Mouse (Mus musculus) heart, adult 18-20 months (tissue): ENCODE measurements at regions not wholly inside any gene's neighbourhood (a gene's known extent, or its start where the extent isn't known, plus 50 kb on each side); places are given as distances from the start of the nearest gene placed in this dataset.

Experiments
- DNase-seq, 2 experiments: peaks; one replicate each; pipeline ENCODE4 v3.0.0; 2021 to 2022; ENCODE audit warnings: mixed read lengths in 1 of 2

DNA sequence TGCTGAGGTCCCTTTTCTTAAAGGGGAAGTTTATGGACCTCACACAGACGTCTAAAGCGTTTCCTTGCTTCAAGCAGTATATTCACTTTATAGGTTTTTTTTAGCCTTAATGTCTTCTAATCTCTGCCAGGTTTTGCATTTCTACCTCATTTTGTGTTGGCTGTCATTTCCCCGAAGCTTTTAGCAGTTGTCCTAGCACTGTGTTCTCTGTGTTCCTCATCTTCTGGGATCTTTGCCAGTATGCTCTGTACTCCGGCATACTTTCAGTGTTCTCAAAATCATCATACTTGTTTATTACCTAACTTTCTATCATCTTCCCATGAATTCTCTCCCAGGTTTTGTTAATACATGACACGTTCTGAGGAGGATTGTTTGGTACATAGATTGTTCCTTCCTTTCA lies 333.5 kb upstream of the Lsamp start:
- no peak for DNase-seq

GRCm38 (mm10) chr16:39667905-39668304 lies 316.3 kb upstream of the Lsamp start:
- DNase-seq, result no peak

DNA sequence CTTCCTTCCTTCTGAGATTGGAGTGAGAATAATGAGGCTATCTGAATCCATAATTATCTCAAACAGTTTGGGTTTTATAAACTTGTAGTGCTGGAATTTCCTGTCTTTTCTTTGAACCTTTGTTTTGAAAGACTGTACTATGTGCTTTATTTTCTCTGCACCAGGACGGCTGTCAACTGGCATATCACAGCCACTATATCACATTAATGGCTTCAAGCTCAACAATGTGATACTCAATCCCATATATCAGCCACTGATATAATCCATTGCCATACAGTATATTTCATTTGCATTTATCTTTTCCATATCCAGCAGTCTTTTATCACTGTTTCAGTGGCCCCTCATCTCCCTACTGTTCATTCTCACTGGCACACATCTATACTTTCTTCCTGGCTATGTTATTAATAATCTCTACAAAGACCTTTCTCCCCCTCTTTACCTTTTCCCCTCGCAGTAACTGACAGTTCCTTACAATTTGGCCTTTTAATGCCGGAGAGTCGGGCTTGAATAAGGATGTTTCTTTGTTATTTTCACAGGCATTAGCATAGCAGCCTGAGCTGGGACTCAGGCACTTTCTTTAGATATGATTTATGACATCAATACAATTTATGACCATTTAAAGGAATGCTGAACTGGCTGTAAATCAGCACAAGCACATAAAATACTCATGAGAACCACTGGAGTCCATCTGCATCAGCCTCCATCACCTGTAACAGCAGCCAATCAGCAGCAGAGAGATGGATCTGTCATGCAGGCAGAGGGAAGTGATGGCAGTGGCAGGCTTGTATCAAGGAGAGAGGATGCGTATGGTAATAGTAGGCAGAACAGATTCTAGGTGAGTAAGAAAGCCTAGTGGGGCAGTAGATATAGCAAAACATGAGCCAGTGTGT lies 311.8 kb upstream of the Lsamp start:
- no peak for DNase-seq

GRCm38 (mm10) chr16:39675775-39676174 lies 308.4 kb upstream of the Lsamp start:
- DNase-seq, result no peak

- no peak for DNase-seq
Measured at GRCm38 (mm10) chr16:39678285-39678684, 305.9 kb upstream of the Lsamp start.

- DNase-seq, result peak; percentile 58 to 64
Measured at GRCm38 (mm10) chr16:39693061-39693460, 291.1 kb upstream of the Lsamp start.

DNA sequence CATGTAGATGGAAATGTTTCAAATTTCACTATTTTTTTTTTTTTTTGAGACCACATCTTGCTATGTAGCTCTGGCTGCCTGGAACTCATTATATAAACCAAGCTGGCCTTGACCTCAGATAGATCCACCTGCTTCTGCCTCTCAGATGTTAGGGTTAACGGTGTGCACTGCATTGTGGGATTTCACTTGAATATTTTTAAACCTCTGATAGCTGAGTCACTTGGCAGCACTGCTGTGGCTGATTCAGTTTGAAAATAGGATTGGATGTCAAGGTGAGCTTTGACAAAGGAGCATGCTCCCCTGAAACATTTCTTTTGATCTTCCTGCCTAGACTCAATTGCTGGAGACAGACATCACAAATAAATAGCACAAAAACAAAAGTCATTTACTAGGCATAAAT lies 288.3 kb upstream of the Lsamp start:
- DNase-seq, result peak; percentile 26 to 52

GRCm38 (mm10) chr16:39699201-39699600 lies 285.0 kb upstream of the Lsamp start:
- no peak for DNase-seq

- DNase-seq, result no peak
Measured at GRCm38 (mm10) chr16:39706131-39706530, 278.0 kb upstream of the Lsamp start.

DNA sequence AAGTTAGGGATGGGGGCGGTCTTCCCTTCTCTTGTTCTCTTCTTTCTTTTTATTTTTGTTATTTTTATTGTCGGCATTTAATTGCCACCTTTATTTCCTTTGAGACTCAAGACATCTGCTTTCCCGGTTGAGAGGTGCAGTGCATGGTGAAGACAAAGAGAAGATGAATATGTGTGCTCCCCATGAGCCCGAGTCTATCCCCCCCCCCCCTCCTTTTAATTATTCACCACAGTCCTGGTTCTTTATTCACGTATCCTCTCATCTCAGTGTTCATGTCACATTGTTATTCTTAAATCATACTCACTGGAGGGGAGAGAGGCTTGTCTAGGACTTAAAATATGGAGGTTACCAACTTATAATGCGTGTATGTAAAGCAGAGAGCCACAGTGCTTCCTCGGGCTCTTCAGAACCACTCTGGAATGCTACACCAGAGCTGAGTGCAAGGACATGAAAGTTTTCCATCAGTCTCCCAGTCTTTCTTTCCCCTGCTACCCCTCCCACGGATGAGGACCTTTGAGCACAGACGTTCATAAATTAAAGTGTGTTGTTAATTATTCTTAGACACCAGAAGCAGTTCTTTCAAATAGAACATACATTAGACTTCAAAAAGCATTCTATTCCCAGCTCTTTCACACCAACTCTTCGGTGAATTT lies 274.6 kb upstream of the Lsamp start:
- DNase-seq, result no peak

DNA sequence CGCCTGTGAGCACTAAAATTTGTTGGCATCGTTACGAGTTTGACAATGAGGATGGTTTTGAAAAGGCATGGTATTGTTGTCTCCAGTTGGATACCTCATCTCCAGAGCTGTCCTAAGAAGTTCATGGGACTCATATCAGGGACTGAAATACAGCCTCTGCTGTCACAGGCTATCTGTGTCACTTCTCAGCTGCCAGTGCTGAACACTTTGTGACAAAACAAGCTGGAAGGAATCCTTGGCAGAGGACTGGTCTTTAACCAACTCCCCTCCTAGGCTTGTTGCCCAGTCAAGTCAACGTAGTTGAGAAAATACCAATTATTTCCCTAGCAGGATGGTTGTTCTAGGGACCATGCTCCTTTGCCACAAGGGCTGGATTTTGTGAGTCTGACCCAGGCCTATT lies 256.6 kb upstream of the Lsamp start:
- DNase-seq, result peak; percentile 48 to 65

GRCm38 (mm10) chr16:39746041-39746736 lies 238.0 kb upstream of the Lsamp start:
- DNase-seq, result no peak

DNA sequence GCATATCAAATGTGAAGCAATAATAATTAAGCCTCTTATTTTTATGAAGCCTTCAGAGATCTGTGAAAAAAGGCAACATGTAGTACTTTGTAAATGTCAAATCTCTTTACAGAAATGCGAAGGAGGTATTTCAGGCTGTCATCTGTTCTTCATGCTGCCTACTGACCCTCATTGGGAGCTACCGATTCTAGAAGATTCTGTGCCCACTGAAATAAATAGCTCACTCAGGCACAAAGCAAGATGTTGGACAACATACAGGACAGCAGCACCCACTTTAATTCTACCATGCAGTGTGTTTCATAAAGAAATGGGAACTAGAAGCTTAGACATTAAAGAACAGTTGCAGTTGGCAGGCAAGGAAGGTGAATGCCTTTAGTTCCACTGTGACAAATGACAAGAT lies 232.4 kb upstream of the Lsamp start:
- DNase-seq, result no peak

DNA sequence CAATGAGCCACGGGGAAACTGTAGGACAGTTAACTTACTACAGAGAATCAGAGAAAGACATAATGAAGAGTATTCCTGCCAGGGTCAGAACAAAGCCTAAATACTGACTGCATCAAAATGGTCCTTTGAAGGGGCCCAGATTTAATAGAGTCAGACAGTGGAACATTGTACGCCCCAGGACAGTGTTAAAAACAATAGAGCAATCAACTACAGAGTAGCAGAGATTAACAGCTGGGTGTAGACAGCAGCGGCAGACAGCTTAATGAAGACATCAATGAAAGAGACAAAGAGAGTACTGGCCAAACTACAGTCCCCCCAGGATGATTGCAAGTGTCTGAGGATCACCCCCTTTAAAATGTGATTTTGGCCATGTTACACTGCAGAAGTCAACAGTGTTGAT lies 183.1 kb upstream of the Lsamp start:
- DNase-seq, result no peak

DNA sequence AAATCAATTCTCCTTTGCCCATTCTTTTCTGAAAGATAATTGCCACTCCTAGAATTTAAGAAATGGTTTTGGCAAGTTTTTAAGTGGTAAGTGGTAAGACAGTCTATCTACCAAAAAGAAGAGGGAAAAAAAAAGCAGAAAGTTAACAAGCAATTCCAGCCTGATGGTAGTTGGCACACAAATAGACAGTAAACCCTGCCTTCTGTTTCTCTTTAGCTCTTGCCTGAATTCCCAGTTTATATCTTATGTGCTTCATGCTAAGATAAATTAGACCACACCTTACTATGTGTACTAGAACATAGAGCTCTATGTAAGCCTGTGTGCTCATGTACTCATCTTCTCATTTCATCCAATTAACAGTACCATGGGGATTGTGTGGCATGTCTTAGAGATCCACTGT lies 164.0 kb upstream of the Lsamp start:
- no peak for DNase-seq

DNA sequence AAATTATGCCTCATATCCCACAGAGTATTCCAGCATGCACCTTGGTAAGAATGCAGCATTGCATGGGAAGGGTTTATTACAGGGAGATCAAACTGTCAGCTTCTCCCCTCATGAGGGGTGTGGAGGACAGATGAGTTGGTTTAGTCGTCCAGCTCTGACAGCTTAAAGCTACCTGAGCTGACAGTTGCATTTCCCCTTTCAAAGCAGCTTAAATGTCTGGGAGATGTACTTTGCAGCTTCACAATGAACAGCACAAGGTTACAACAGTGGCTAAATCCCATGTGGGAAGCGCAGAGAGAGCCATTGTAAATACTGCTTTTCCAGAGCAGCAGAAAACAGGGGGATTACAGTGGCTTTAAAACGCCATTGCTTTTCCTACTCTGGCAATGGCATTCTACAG lies 149.9 kb upstream of the Lsamp start:
- DNase-seq, result no peak

- no peak for DNase-seq
Measured at GRCm38 (mm10) chr16:39881525-39881924, 102.6 kb upstream of the Lsamp start.

GRCm38 (mm10) chr16:39887944-39888343 lies 96.2 kb upstream of the Lsamp start:
- DNase-seq, result no peak
